Mouse (Mus musculus) urinary bladder, adult 2 months (tissue): Measurements from ENCODE around the gene Nktr. TPM values are rescaled to one million over a fixed set of nuclear protein-coding genes. Genes with fewer than 3 reads are reported as not detected.

ENCODE experiments used
- polyA plus RNA-seq: library from polyadenylated mRNA; depleted of rRNA; stranded (reverse); fragments of >200 nt; gene quantifications from 2 replicates; pipeline ENCODE4 v1.2.3, GENCODE M21; 2012; rRNA removed

The Nktr gene
- polyA plus RNA-seq, 1 experiment, result 120 TPM

Other genes starting within 250 kb of the Nktr start
- gene Cck, start 223.5 kb upstream of the Nktr start, polyA plus RNA-seq, result 45.3 and 46.2 TPM in 2 replicates
- gene Lyzl4, start 77.1 kb upstream of the Nktr start, polyA plus RNA-seq, result 0.63 and 0.73 TPM in 2 replicates
- 2.6 and 3.0 TPM in 2 replicates for gene Vipr1, start 76.5 kb upstream of the Nktr start, polyA plus RNA-seq
- 4.3 and 5.0 TPM in 2 replicates for gene Sec22c, start 13.7 kb upstream of the Nktr start, polyA plus RNA-seq
- 44.2 and 46.8 TPM in 2 replicates for gene Ss18l2, start 8.8 kb upstream of the Nktr start, polyA plus RNA-seq
- gene Zfp651, start 40.2 kb downstream of the Nktr start, polyA plus RNA-seq, result 55.2 and 76.1 TPM in 2 replicates
- 0.07 and 0.10 TPM in 2 replicates for gene Klhl40, start 58.4 kb downstream of the Nktr start, polyA plus RNA-seq
- gene Hhatl, start 73.3 kb downstream of the Nktr start, polyA plus RNA-seq, result 1.9 and 3.0 TPM in 2 replicates
- gene Ccdc13, start 120.3 kb downstream of the Nktr start, polyA plus RNA-seq, result 0.62 and 1.3 TPM in 2 replicates
- 55.1 and 55.2 TPM in 2 replicates for gene Higd1a, start 139.2 kb downstream of the Nktr start, polyA plus RNA-seq
- gene Ackr2, start 179.2 kb downstream of the Nktr start, polyA plus RNA-seq, result 5.0 and 8.7 TPM in 2 replicates
- 0.13 and 0.14 TPM in 2 replicates for gene Cyp8b1, start 197.1 kb downstream of the Nktr start, polyA plus RNA-seq
- 6.7 and 7.3 TPM in 2 replicates for gene Fam198a, start 231.8 kb downstream of the Nktr start, polyA plus RNA-seq